ENCODE assay signal across 14 mouse cellular contexts in genomic region chr4:119717443-119717842, GRCm38 (mm10). TPM values are rescaled to one million over a fixed set of nuclear protein-coding genes. Genes with fewer than 3 reads are reported as not detected.
DNase-seq lines count a peak whose midpoint lies in the region; ATAC-seq and TF ChIP-seq lines count a peak whose summit lies in the region.
"Had no signal": no experiment of that assay in that cellular context is flagged by ENCODE, and none has a peak within 500 bp of the region (broad histone marks: within the 10 kb centered on the region; RNA-seq: fewer than 3 reads in every experiment).

No protein-coding gene starts in this region.

- TF ChIP-seq CTCF in hindbrain, postnatal 0 days (IDR thresholded peaks at IDR 0.05; ENCODE audit: low read depth) = no peak
- no peak for TF ChIP-seq CTCF in cortical plate, adult 2 months (IDR thresholded peaks at IDR 0.05; ENCODE audit: extremely low read depth, insufficient read depth, low read length)
- TF ChIP-seq CTCF in gastrocnemius, adult 2 months (IDR thresholded peaks at IDR 0.05) = no peak

- H3K9me3 ChIP-seq in hindbrain, postnatal 0 days (ENCODE audit: low read length) = no peaks in the 10 kb centered on the region
- H3K9me3 ChIP-seq in hindbrain, embryonic 11.5 days (ENCODE audit: control insufficient read depth, low read length) = no peaks in the 10 kb centered on the region
- H3K9me3 ChIP-seq in kidney, embryonic 14.5 days (ENCODE audit: control insufficient read depth, low read length) = no peaks in the 10 kb centered on the region

- peak; percentile 84; the same call in 1 of the 2 replicates for ATAC-seq in hindbrain, postnatal 0 days
- no peak for ATAC-seq in hindbrain, embryonic 11.5 days (ENCODE audit: low FRiP score)
- ATAC-seq in kidney, embryonic 14.5 days (ENCODE audit: low FRiP score, low TSS enrichment) = no peak

- no peaks in the 10 kb centered on the region for H3K4me1 ChIP-seq in hindbrain, postnatal 0 days (ENCODE audit: insufficient read depth, low read length)
- no peaks in the 10 kb centered on the region for H3K4me1 ChIP-seq in hindbrain, embryonic 11.5 days (replicated peaks; ENCODE audit: control insufficient read depth, insufficient read depth, low read length)
- peaks cover 1% of the 10 kb centered on the region; the same call in 1 of the 2 replicates for H3K4me1 ChIP-seq in cortical plate, adult 2 months (ENCODE audit: control insufficient read depth, insufficient read depth, low read length)
- H3K4me1 ChIP-seq in kidney, embryonic 14.5 days (ENCODE audit: control insufficient read depth, insufficient read depth, low read length) = no peaks in the 10 kb centered on the region

- H3K27ac ChIP-seq in hindbrain, postnatal 0 days = no peak overlapping the region
- no peak overlapping the region for H3K27ac ChIP-seq in hindbrain, embryonic 11.5 days (ENCODE audit: low read depth, low read length)
- H3K27ac ChIP-seq in cortical plate, adult 2 months (ENCODE audit: insufficient read depth, low read length) = peak overlapping the region; percentile 79; the same call in 1 of the 2 replicates
- H3K27ac ChIP-seq in gastrocnemius, adult 2 months = no peak overlapping the region
- no peak overlapping the region for H3K27ac ChIP-seq in kidney, embryonic 14.5 days (ENCODE audit: low read depth, low read length)

- no peak overlapping the region for H3K9ac ChIP-seq in hindbrain, postnatal 0 days (replicated peaks; ENCODE audit: low read length)
- no peak overlapping the region for H3K9ac ChIP-seq in hindbrain, embryonic 11.5 days (ENCODE audit: low read depth, low read length)
- H3K9ac ChIP-seq in kidney, embryonic 14.5 days (ENCODE audit: low read depth, low read length) = no peak overlapping the region

- intact Hi-C loops in gastrocnemius, adult 2 months (cut with DNase I) = no loop called here

- no peak for TF ChIP-seq POLR2A in cortical plate, adult 2 months (IDR thresholded peaks at IDR 0.05; ENCODE audit: extremely low read depth, insufficient read depth, low read length)

- H3K4me3 ChIP-seq in hindbrain, postnatal 0 days (ENCODE audit: low read length) = no peak overlapping the region
- no peak overlapping the region for H3K4me3 ChIP-seq in hindbrain, embryonic 11.5 days (ENCODE audit: low read depth, low read length)
- H3K4me3 ChIP-seq in cortical plate, adult 2 months (ENCODE audit: insufficient read depth, low read length) = no peak overlapping the region
- no peak overlapping the region for H3K4me3 ChIP-seq in gastrocnemius, adult 2 months
- no peak overlapping the region for H3K4me3 ChIP-seq in kidney, embryonic 14.5 days (ENCODE audit: low read length)

- peak; percentile 76 for DNase-seq in hindbrain, postnatal 0 days (ENCODE audit: low spot score)
- no peak for DNase-seq in hindbrain, embryonic 11.5 days (ENCODE audit: low spot score)
- DNase-seq in gastrocnemius, adult 2 months = peak; percentile 73
- DNase-seq in layer of hippocampus, adult 9-11 months = peak; percentile 68
- DNase-seq in T-cell, adult 2 months (ENCODE audit: low spot score) = no peak
- DNase-seq in retina, embryonic 14.5 days (ENCODE audit: low spot score) = no peak
- DNase-seq: cerebellum, postnatal 25 days; kidney, adult 9 months; lung, postnatal 4 days; spleen, adult 18-20 months; thymus, postnatal 4 days had no signal

- 48% methylated on average over 11 of the region's 11 CpGs for WGBS in hindbrain, postnatal 0 days
- 82% methylated on average over 11 of the region's 11 CpGs for WGBS in hindbrain, embryonic 11.5 days
- WGBS in kidney, embryonic 14.5 days = 86% methylated on average over 11 of the region's 11 CpGs

- no peaks in the 10 kb centered on the region for H3K36me3 ChIP-seq in hindbrain, postnatal 0 days (ENCODE audit: insufficient read depth, low read length)
- H3K36me3 ChIP-seq in hindbrain, embryonic 11.5 days (ENCODE audit: control insufficient read depth, insufficient read depth, low read length) = no peaks in the 10 kb centered on the region
- H3K36me3 ChIP-seq in kidney, embryonic 14.5 days (ENCODE audit: control insufficient read depth, insufficient read depth, low read length) = no peaks in the 10 kb centered on the region

- no peaks in the 10 kb centered on the region for H3K27me3 ChIP-seq in hindbrain, postnatal 0 days (ENCODE audit: insufficient read depth, low read length)
- no peaks in the 10 kb centered on the region for H3K27me3 ChIP-seq in hindbrain, embryonic 11.5 days (ENCODE audit: control insufficient read depth, insufficient read depth, low read length)
- no peaks in the 10 kb centered on the region for H3K27me3 ChIP-seq in kidney, embryonic 14.5 days (ENCODE audit: control insufficient read depth, insufficient read depth, low read length)

- no peak overlapping the region for H3K4me2 ChIP-seq in hindbrain, postnatal 0 days (ENCODE audit: low read depth, low read length)
- H3K4me2 ChIP-seq in hindbrain, embryonic 11.5 days (replicated peaks; ENCODE audit: low read depth, low read length) = no peak overlapping the region
- H3K4me2 ChIP-seq in kidney, embryonic 14.5 days (replicated peaks; ENCODE audit: low read depth, low read length) = no peak overlapping the region

RNA-seq across cellular contexts. Expression of gene Hivep3, which starts 16.1 kb away (rescaled TPM):
- total RNA-seq in hindbrain, postnatal 0 days (2014; rRNA removed) = 11.0 and 27.1 TPM in 2 replicates
- polyA plus RNA-seq in hindbrain, postnatal 0 days (2015; fragmentation: Nextera tagmentation; extraction: Ambion mirVana) = 14.0 and 15.1 TPM in 2 replicates
- polyA plus RNA-seq in hindbrain, embryonic 11.5 days (2014; fragmentation: Nextera tagmentation; extraction: Ambion mirVana) = 1.8 and 2.3 TPM in 2 replicates
- polyA plus RNA-seq in cortical plate, adult 2 months (2012; rRNA removed) = 43.4 and 48.9 TPM in 2 replicates
- 1 to 10 TPM; 1.7 to 3.5 TPM for total RNA-seq in gastrocnemius, adult 2 months (2021)
- polyA plus RNA-seq in kidney, embryonic 14.5 days (2014; fragmentation: Nextera tagmentation; extraction: Ambion mirVana) = 6.3 and 6.6 TPM in 2 replicates

RNA-seq across cellular contexts. Expression of gene Guca2b, which starts 58.7 kb away (rescaled TPM):
- total RNA-seq in hindbrain, postnatal 0 days (2014; rRNA removed) = not detected in 2 replicates
- polyA plus RNA-seq in hindbrain, postnatal 0 days (2015; fragmentation: Nextera tagmentation; extraction: Ambion mirVana) = not detected in 2 replicates
- polyA plus RNA-seq in hindbrain, embryonic 11.5 days (2014; fragmentation: Nextera tagmentation; extraction: Ambion mirVana) = not detected in 2 replicates
- polyA plus RNA-seq in cortical plate, adult 2 months (2012; rRNA removed) = not detected in 2 replicates
- not detected for total RNA-seq in gastrocnemius, adult 2 months (2021)
- polyA plus RNA-seq in kidney, embryonic 14.5 days (2014; fragmentation: Nextera tagmentation; extraction: Ambion mirVana) = 1.3 and 1.8 TPM in 2 replicates
- polyA plus RNA-seq: limb, embryonic 11.5 days had no signal

Comparison
In these comparisons a context has a peak if more than half of its experiments do, and no peak if none do; other contexts are left out.
1. DNase-seq: peak in hindbrain, postnatal 0 days (single experiment), gastrocnemius, adult 2 months (single experiment) and layer of hippocampus, adult 9-11 months (single experiment); none in hindbrain, embryonic 11.5 days (single experiment), T-cell, adult 2 months (single experiment) and retina, embryonic 14.5 days (single experiment).